Mouse (Mus musculus): ENCODE data around the gene Lrrfip1.

DNA sequence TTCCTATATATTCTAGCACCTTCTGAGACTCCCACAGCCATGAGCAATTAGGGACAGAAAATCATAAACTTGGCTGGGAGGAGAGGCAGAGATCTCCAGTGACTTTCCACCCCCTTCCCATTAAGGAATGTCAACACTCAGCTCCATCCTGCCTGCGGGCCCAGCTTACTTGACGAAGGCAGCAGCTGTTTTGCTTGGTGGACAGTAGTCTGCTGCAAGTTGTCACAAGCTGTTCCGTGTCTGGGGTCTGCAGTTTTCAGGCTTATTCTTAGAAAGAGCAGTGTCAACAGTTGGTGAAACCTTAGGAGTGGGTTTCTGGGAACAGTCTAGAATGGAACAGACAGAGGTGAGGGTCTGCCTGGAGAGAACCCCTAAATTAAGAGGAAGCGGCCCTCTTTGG lies 62.6 kb downstream of the Lrrfip1 start:
- no peak for TF ChIP-seq CTCF (IDR thresholded peaks at IDR 0.05; ENCODE audit: low read depth)
- TF ChIP-seq EP300 (IDR thresholded peaks at IDR 0.05; ENCODE audit: low read depth): no peak

Data from liver, embryonic 14.5 days (tissue).